Mouse (Mus musculus) adrenal gland, adult 2 months (tissue): ENCODE data around the gene Ndufs8. TPM values are rescaled to one million over a fixed set of nuclear protein-coding genes. Genes with fewer than 3 reads are reported as not detected.

Experiments
- polyA plus RNA-seq: library from polyadenylated mRNA; depleted of rRNA; stranded (reverse); fragments of >200 nt; gene quantifications from 2 replicates; pipeline ENCODE4 v1.2.3, GENCODE M21; 2012; rRNA removed
- total RNA-seq, 2 experiments: library from RNA; stranded (reverse); gene quantifications; 2 replicates each; pipeline ENCODE4 v1.2.3; 2021

Gene Ndufs8
- total and polyA plus RNA-seq, 3 experiments = 376 to 420 (median 380) TPM

Other genes starting within 250 kb of the Ndufs8 start
- 100 to 1,000 TPM in 1 of 2 experiments, 10 to 100 TPM in 1; 92.7 to 111 TPM for gene Lrp5, start 226.2 kb downstream of the Ndufs8 start, total RNA-seq
- gene Lrp5, start 226.2 kb downstream of the Ndufs8 start, polyA plus RNA-seq = 103 and 113 TPM in 2 replicates
- 10 to 100 TPM; 27.9 to 37.8 TPM for gene 1810055G02Rik, start 204.5 kb downstream of the Ndufs8 start, total RNA-seq
- gene 1810055G02Rik, start 204.5 kb downstream of the Ndufs8 start, polyA plus RNA-seq = 43.3 and 46.3 TPM in 2 replicates
- gene Kmt5b, start 145.4 kb downstream of the Ndufs8 start, total RNA-seq = 10 to 100 TPM; 40.6 to 52.5 TPM
- gene Kmt5b, start 145.4 kb downstream of the Ndufs8 start, polyA plus RNA-seq = 14.2 and 14.9 TPM in 2 replicates
- gene Chka, start 61.0 kb downstream of the Ndufs8 start, total RNA-seq = 100 to 1,000 TPM in 1 of 2 experiments, 10 to 100 TPM in 1; 42.1 to 124 TPM
- gene Chka, start 61.0 kb downstream of the Ndufs8 start, polyA plus RNA-seq = 149 and 154 TPM in 2 replicates
- 10 to 100 TPM; 63.5 to 84.6 TPM for gene Tcirg1, start 5.6 kb downstream of the Ndufs8 start, total RNA-seq
- gene Tcirg1, start 5.6 kb downstream of the Ndufs8 start, polyA plus RNA-seq = 181 and 204 TPM in 2 replicates
- gene Aldh3b1, start 17.0 kb upstream of the Ndufs8 start, total RNA-seq = 100 to 1,000 TPM in 1 of 2 experiments, 10 to 100 TPM in 1; 26.6 to 136 TPM
- gene Aldh3b1, start 17.0 kb upstream of the Ndufs8 start, polyA plus RNA-seq = 115 and 188 TPM in 2 replicates
- 10 to 100 TPM; 48.3 to 59.2 TPM for gene Unc93b1, start 22.4 kb upstream of the Ndufs8 start, total RNA-seq
- gene Unc93b1, start 22.4 kb upstream of the Ndufs8 start, polyA plus RNA-seq = 180 and 186 TPM in 2 replicates
- under 1 TPM; 0.38 to 0.63 TPM for gene Aldh3b3, start 45.9 kb upstream of the Ndufs8 start, total RNA-seq
- gene Aldh3b3, start 45.9 kb upstream of the Ndufs8 start, polyA plus RNA-seq = 0.43 and 0.54 TPM in 2 replicates
- gene Aldh3b2, start 59.6 kb upstream of the Ndufs8 start, total RNA-seq = 10 to 100 TPM; 12.2 to 15.2 TPM
- 4.0 and 7.6 TPM in 2 replicates for gene Aldh3b2, start 59.6 kb upstream of the Ndufs8 start, polyA plus RNA-seq
- gene Acy3, start 73.8 kb upstream of the Ndufs8 start, total RNA-seq = 10 to 100 TPM; 16.5 to 22.7 TPM
- gene Acy3, start 73.8 kb upstream of the Ndufs8 start, polyA plus RNA-seq = 80.5 and 96.1 TPM in 2 replicates
- gene Tbx10, start 80.0 kb upstream of the Ndufs8 start, total RNA-seq = not detected
- gene Tbx10, start 80.0 kb upstream of the Ndufs8 start, polyA plus RNA-seq = not detected in 2 replicates
- gene Nudt8, start 87.8 kb upstream of the Ndufs8 start, total RNA-seq = 10 to 100 TPM; 25.1 to 27.0 TPM
- gene Nudt8, start 87.8 kb upstream of the Ndufs8 start, polyA plus RNA-seq = 36.7 and 65.9 TPM in 2 replicates
- under 1 TPM; 0.55 to 0.69 TPM for gene Gm49405, start 87.9 kb upstream of the Ndufs8 start, total RNA-seq
- gene Gm49405, start 87.9 kb upstream of the Ndufs8 start, polyA plus RNA-seq = 1.3 and 2.0 TPM in 2 replicates
- gene Doc2g, start 90.5 kb upstream of the Ndufs8 start, total RNA-seq = 1 to 10 TPM; 1.1 to 1.8 TPM
- 6.2 and 9.3 TPM in 2 replicates for gene Doc2g, start 90.5 kb upstream of the Ndufs8 start, polyA plus RNA-seq
- 100 to 1,000 TPM; 260 to 445 TPM for gene Ndufv1, start 100.0 kb upstream of the Ndufs8 start, total RNA-seq
- gene Ndufv1, start 100.0 kb upstream of the Ndufs8 start, polyA plus RNA-seq = 145 and 150 TPM in 2 replicates
- 100 to 1,000 TPM; 401 to 452 TPM for gene Gstp1, start 125.2 kb upstream of the Ndufs8 start, total RNA-seq
- gene Gstp1, start 125.2 kb upstream of the Ndufs8 start, polyA plus RNA-seq = 752 and 925 TPM in 2 replicates
- 10 to 100 TPM; 57.2 to 61.4 TPM for gene Gstp2, start 133.2 kb upstream of the Ndufs8 start, total RNA-seq
- gene Gstp2, start 133.2 kb upstream of the Ndufs8 start, polyA plus RNA-seq = 7.9 and 13.8 TPM in 2 replicates
- 1 to 10 TPM in 1 of 2 experiments, under 1 TPM in 1; 0.62 to 2.3 TPM for gene Gstp3, start 146.8 kb upstream of the Ndufs8 start, total RNA-seq
- 0.79 and 0.83 TPM in 2 replicates for gene Gstp3, start 146.8 kb upstream of the Ndufs8 start, polyA plus RNA-seq
- gene Cabp2, start 168.8 kb upstream of the Ndufs8 start, total RNA-seq = not detected
- gene Cabp2, start 168.8 kb upstream of the Ndufs8 start, polyA plus RNA-seq = not detected in 2 replicates
- gene Cdk2ap2, start 184.4 kb upstream of the Ndufs8 start, total RNA-seq = 100 to 1,000 TPM; 128 to 131 TPM
- gene Cdk2ap2, start 184.4 kb upstream of the Ndufs8 start, polyA plus RNA-seq = 339 and 371 TPM in 2 replicates
- gene Pitpnm1, start 187.2 kb upstream of the Ndufs8 start, total RNA-seq = 10 to 100 TPM; 87.4 to 87.6 TPM
- 164 and 171 TPM in 2 replicates for gene Pitpnm1, start 187.2 kb upstream of the Ndufs8 start, polyA plus RNA-seq
- 100 to 1,000 TPM; 102 to 134 TPM for gene Aip, start 213.1 kb upstream of the Ndufs8 start, total RNA-seq
- 89.5 and 99.3 TPM in 2 replicates for gene Aip, start 213.1 kb upstream of the Ndufs8 start, polyA plus RNA-seq
- gene Gpr152, start 227.0 kb upstream of the Ndufs8 start, total RNA-seq = under 1 TPM; 0.09 to 0.17 TPM
- gene Gpr152, start 227.0 kb upstream of the Ndufs8 start, polyA plus RNA-seq = 0.10 and 0.18 TPM in 2 replicates
- under 1 TPM; 0.29 to 0.69 TPM for gene Cabp4, start 231.3 kb upstream of the Ndufs8 start, total RNA-seq
- gene Cabp4, start 231.3 kb upstream of the Ndufs8 start, polyA plus RNA-seq = 0.12 and 0.26 TPM in 2 replicates
- gene Coro1b, start 235.8 kb upstream of the Ndufs8 start, total RNA-seq = 100 to 1,000 TPM; 154 to 202 TPM
- gene Coro1b, start 235.8 kb upstream of the Ndufs8 start, polyA plus RNA-seq = 199 and 225 TPM in 2 replicates
- gene Ptprcap, start 240.8 kb upstream of the Ndufs8 start, total RNA-seq = 1 to 10 TPM; 2.5 to 5.7 TPM
- 54.9 and 57.6 TPM in 2 replicates for gene Ptprcap, start 240.8 kb upstream of the Ndufs8 start, polyA plus RNA-seq